Mouse (Mus musculus) bone marrow, adult 2 months (tissue): ENCODE measurements around the gene Sbf2.

Experiments used
- CTCF ChIP-seq: fragments of 200-500 bp; IDR thresholded peaks from 2 replicates; pipeline ENCODE4 v1.5.1; 2011; ENCODE audit warnings: low read length, control low read depth; ENCODE audit not compliant: control insufficient read depth, insufficient read depth
- POLR2A ChIP-seq: fragments of 200-500 bp; IDR thresholded peaks from 2 replicates; pipeline ENCODE4 v1.6.1; 2011; ENCODE audit warnings: low read depth, mild to moderate bottlenecking, control low read depth, low read length, borderline replicate concordance; ENCODE audit not compliant: control insufficient read depth

- TF ChIP-seq POLR2A (no peak), CTCF (no peak)
Measured at GRCm38 (mm10) chr7:110262661-110263060, 352.1 kb downstream of the Sbf2 start.
